Mouse (Mus musculus): ENCODE measurements around the gene Fbxl7. TPM values are rescaled to one million over a fixed set of nuclear protein-coding genes. Genes with fewer than 3 reads are reported as not detected.
"Not testable (repeated sequence)": the region's sequence is repeated elsewhere in the genome, so short reads cannot be mapped to it uniquely, and the experiment has no call there.

Gene Fbxl7
- polyA plus RNA-seq, 1 experiment from 2014 or later, result 20.5 TPM

- H3K36me3 ChIP-seq (ENCODE audit: control insufficient read depth, insufficient read depth, low read length), result no peaks in the 10 kb centered on the region
- 65% methylated on average over 2 of the region's 2 CpGs for WGBS
- H3K9ac ChIP-seq (ENCODE audit: low read depth, low read length), result no peak overlapping the region
- H3K4me2 ChIP-seq (replicated peaks; ENCODE audit: low read depth, low read length), result no peak overlapping the region
- no peaks in the 10 kb centered on the region for H3K9me3 ChIP-seq (ENCODE audit: control insufficient read depth, low read length)
- no peak overlapping the region for H3K4me3 ChIP-seq (ENCODE audit: low read depth, low read length)
- no peaks in the 10 kb centered on the region for H3K4me1 ChIP-seq (replicated peaks; ENCODE audit: control insufficient read depth, insufficient read depth, low read length)
- no peak for ATAC-seq (ENCODE audit: low FRiP score)
- no peaks in the 10 kb centered on the region for H3K27me3 ChIP-seq (ENCODE audit: control insufficient read depth, insufficient read depth, low read length)
- no peak overlapping the region for H3K27ac ChIP-seq (ENCODE audit: low read depth, low read length)
- DNase-seq (ENCODE audit: low spot score), result no peak
Observed at GRCm38 (mm10) chr15:26732366-26732765, 163.0 kb downstream of the Fbxl7 start.

GRCm38 (mm10) chr15:26730760-26731159, 164.6 kb downstream of the Fbxl7 start:
- H3K9me3 ChIP-seq (ENCODE audit: control insufficient read depth, low read length), result no peaks in the 10 kb centered on the region
- 82% methylated on average over 2 of the region's 2 CpGs for WGBS
- H3K4me3 ChIP-seq (ENCODE audit: low read depth, low read length), result no peak overlapping the region
- H3K9ac ChIP-seq (ENCODE audit: low read depth, low read length), result no peak overlapping the region
- ATAC-seq (ENCODE audit: low FRiP score) (no peak), DNase-seq (ENCODE audit: low spot score) (no peak)
- H3K27me3 ChIP-seq (ENCODE audit: control insufficient read depth, insufficient read depth, low read length), result no peaks in the 10 kb centered on the region
- H3K4me2 ChIP-seq (replicated peaks; ENCODE audit: low read depth, low read length), result no peak overlapping the region
- H3K27ac ChIP-seq (ENCODE audit: low read depth, low read length), result no peak overlapping the region
- no peaks in the 10 kb centered on the region for H3K4me1 ChIP-seq (replicated peaks; ENCODE audit: control insufficient read depth, insufficient read depth, low read length)
- no peaks in the 10 kb centered on the region for H3K36me3 ChIP-seq (ENCODE audit: control insufficient read depth, insufficient read depth, low read length)

GRCm38 (mm10) chr15:26729341-26729740, 166.0 kb downstream of the Fbxl7 start:
- not testable (repeated sequence) for H3K4me3 ChIP-seq (ENCODE audit: low read depth, low read length); H3K36me3 ChIP-seq (ENCODE audit: control insufficient read depth, insufficient read depth, low read length); ATAC-seq (ENCODE audit: low FRiP score); H3K9ac ChIP-seq (ENCODE audit: low read depth, low read length); H3K27ac ChIP-seq (ENCODE audit: low read depth, low read length); DNase-seq (ENCODE audit: low spot score); H3K4me2 ChIP-seq (replicated peaks; ENCODE audit: low read depth, low read length); H3K4me1 ChIP-seq (replicated peaks; ENCODE audit: control insufficient read depth, insufficient read depth, low read length); H3K9me3 ChIP-seq (ENCODE audit: control insufficient read depth, low read length); H3K27me3 ChIP-seq (ENCODE audit: control insufficient read depth, insufficient read depth, low read length)
- WGBS, result 90% methylated on average over 3 of the region's 7 CpGs

GRCm38 (mm10) chr15:26718390-26719036, 176.9 kb downstream of the Fbxl7 start:
- 47% methylated on average over 5 of the region's 5 CpGs for WGBS
- no peaks in the 10 kb centered on the region for H3K9me3 ChIP-seq (ENCODE audit: control insufficient read depth, low read length)
- H3K27ac ChIP-seq (ENCODE audit: low read depth, low read length), result no peak overlapping the region
- DNase-seq (ENCODE audit: low spot score), result no peak
- ATAC-seq (ENCODE audit: low FRiP score), result no peak
- no peak overlapping the region for H3K4me3 ChIP-seq (ENCODE audit: low read depth, low read length)
- H3K36me3 ChIP-seq (ENCODE audit: control insufficient read depth, insufficient read depth, low read length), result no peaks in the 10 kb centered on the region
- H3K4me2 ChIP-seq (replicated peaks; ENCODE audit: low read depth, low read length), result no peak overlapping the region
- no peak overlapping the region for H3K9ac ChIP-seq (ENCODE audit: low read depth, low read length)
- H3K4me1 ChIP-seq (replicated peaks; ENCODE audit: control insufficient read depth, insufficient read depth, low read length), result no peaks in the 10 kb centered on the region
- H3K27me3 ChIP-seq (ENCODE audit: control insufficient read depth, insufficient read depth, low read length), result no peaks in the 10 kb centered on the region

GRCm38 (mm10) chr15:26717952-26718351, 177.4 kb downstream of the Fbxl7 start:
- no peak overlapping the region for H3K27ac ChIP-seq (ENCODE audit: low read depth, low read length)
- H3K27me3 ChIP-seq (ENCODE audit: control insufficient read depth, insufficient read depth, low read length), result no peaks in the 10 kb centered on the region
- H3K4me2 ChIP-seq (replicated peaks; ENCODE audit: low read depth, low read length), result no peak overlapping the region
- no peak overlapping the region for H3K9ac ChIP-seq (ENCODE audit: low read depth, low read length)
- no peak overlapping the region for H3K4me3 ChIP-seq (ENCODE audit: low read depth, low read length)
- WGBS, result 53% methylated on average over 7 of the region's 7 CpGs
- DNase-seq (ENCODE audit: low spot score), result no peak
- no peaks in the 10 kb centered on the region for H3K4me1 ChIP-seq (replicated peaks; ENCODE audit: control insufficient read depth, insufficient read depth, low read length)
- no peaks in the 10 kb centered on the region for H3K36me3 ChIP-seq (ENCODE audit: control insufficient read depth, insufficient read depth, low read length)
- H3K9me3 ChIP-seq (ENCODE audit: control insufficient read depth, low read length), result no peaks in the 10 kb centered on the region
- ATAC-seq (ENCODE audit: low FRiP score), result no peak

- no peak overlapping the region for H3K9ac ChIP-seq (ENCODE audit: low read depth, low read length)
- H3K27me3 ChIP-seq (ENCODE audit: control insufficient read depth, insufficient read depth, low read length), result no peaks in the 10 kb centered on the region
- no peak overlapping the region for H3K4me2 ChIP-seq (replicated peaks; ENCODE audit: low read depth, low read length)
- 95% methylated on average over 2 of the region's 2 CpGs for WGBS
- no peaks in the 10 kb centered on the region for H3K4me1 ChIP-seq (replicated peaks; ENCODE audit: control insufficient read depth, insufficient read depth, low read length)
- DNase-seq (ENCODE audit: low spot score) (no peak), ATAC-seq (ENCODE audit: low FRiP score) (no peak)
- H3K27ac ChIP-seq (ENCODE audit: low read depth, low read length), result no peak overlapping the region
- no peak overlapping the region for H3K4me3 ChIP-seq (ENCODE audit: low read depth, low read length)
- no peaks in the 10 kb centered on the region for H3K9me3 ChIP-seq (ENCODE audit: control insufficient read depth, low read length)
- no peaks in the 10 kb centered on the region for H3K36me3 ChIP-seq (ENCODE audit: control insufficient read depth, insufficient read depth, low read length)
Observed at GRCm38 (mm10) chr15:26716181-26716580, 179.2 kb downstream of the Fbxl7 start.

GRCm38 (mm10) chr15:26715635-26716034, 179.7 kb downstream of the Fbxl7 start:
- Histone ChIP-seq H3K36me3 (ENCODE audit: control insufficient read depth, insufficient read depth, low read length) (no peaks in the 10 kb centered on the region), H3K27ac (ENCODE audit: low read depth, low read length) (no peak overlapping the region), H3K4me2 (replicated peaks; ENCODE audit: low read depth, low read length) (no peak overlapping the region), H3K27me3 (ENCODE audit: control insufficient read depth, insufficient read depth, low read length) (no peaks in the 10 kb centered on the region), H3K9ac (ENCODE audit: low read depth, low read length) (no peak overlapping the region), H3K4me1 (replicated peaks; ENCODE audit: control insufficient read depth, insufficient read depth, low read length) (no peaks in the 10 kb centered on the region), H3K9me3 (ENCODE audit: control insufficient read depth, low read length) (no peaks in the 10 kb centered on the region), H3K4me3 (ENCODE audit: low read depth, low read length) (no peak overlapping the region)
- DNase-seq (ENCODE audit: low spot score) (no peak), ATAC-seq (ENCODE audit: low FRiP score) (no peak)
- WGBS, result 85% methylated on average over 5 of the region's 5 CpGs

- no peaks in the 10 kb centered on the region for H3K9me3 ChIP-seq (ENCODE audit: control insufficient read depth, low read length)
- no peaks in the 10 kb centered on the region for H3K27me3 ChIP-seq (ENCODE audit: control insufficient read depth, insufficient read depth, low read length)
- no peak overlapping the region for H3K4me3 ChIP-seq (ENCODE audit: low read depth, low read length)
- no peak for DNase-seq (ENCODE audit: low spot score)
- no peaks in the 10 kb centered on the region for H3K36me3 ChIP-seq (ENCODE audit: control insufficient read depth, insufficient read depth, low read length)
- WGBS, result 85% methylated on average over 7 of the region's 7 CpGs
- H3K4me2 ChIP-seq (replicated peaks; ENCODE audit: low read depth, low read length), result no peak overlapping the region
- no peak for ATAC-seq (ENCODE audit: low FRiP score)
- H3K4me1 ChIP-seq (replicated peaks; ENCODE audit: control insufficient read depth, insufficient read depth, low read length), result no peaks in the 10 kb centered on the region
- H3K27ac ChIP-seq (ENCODE audit: low read depth, low read length), result no peak overlapping the region
- no peak overlapping the region for H3K9ac ChIP-seq (ENCODE audit: low read depth, low read length)
Observed at GRCm38 (mm10) chr15:26712271-26712670, 183.1 kb downstream of the Fbxl7 start.

- Histone ChIP-seq H3K27me3 (ENCODE audit: control insufficient read depth, insufficient read depth, low read length) (no peaks in the 10 kb centered on the region), H3K4me2 (replicated peaks; ENCODE audit: low read depth, low read length) (no peak overlapping the region), H3K4me1 (replicated peaks; ENCODE audit: control insufficient read depth, insufficient read depth, low read length) (0 out of 2 replicates have a peak, but pooled peaks cover 2% of the 10 kb centered on the region), H3K9ac (ENCODE audit: low read depth, low read length) (no peak overlapping the region), H3K9me3 (ENCODE audit: control insufficient read depth, low read length) (no peaks in the 10 kb centered on the region), H3K36me3 (ENCODE audit: control insufficient read depth, insufficient read depth, low read length) (no peaks in the 10 kb centered on the region), H3K4me3 (ENCODE audit: low read depth, low read length) (no peak overlapping the region), H3K27ac (ENCODE audit: low read depth, low read length) (no peak overlapping the region)
- no peak for ATAC-seq (ENCODE audit: low FRiP score)
- no peak for DNase-seq (ENCODE audit: low spot score)
- WGBS, result 80% methylated on average over 2 of the region's 2 CpGs
Observed at GRCm38 (mm10) chr15:26704966-26705365, 190.4 kb downstream of the Fbxl7 start.

Data from hindbrain, embryonic 11.5 days (tissue).